Mouse (Mus musculus) forebrain, embryonic 16.5 days (tissue): ENCODE measurements around the gene Zfp28. TPM values are rescaled to one million over a fixed set of nuclear protein-coding genes. Genes with fewer than 3 reads are reported as not detected.

Source experiments
- ATAC-seq: fragments of 200-750 bp; cut with Nextera tagmentation; 2 replicates; pipeline ENCODE4 v1.8.0; 2017; ENCODE audit warnings: mild to moderate bottlenecking, moderate library complexity
- H3K27ac ChIP-seq: fragments of 300-500 bp; sonication (generic); 2 replicates; pipeline ENCODE4 v1.5.1; 2014; ENCODE audit warnings: low read length, control low read depth
- H3K27me3 ChIP-seq: fragments of 300-500 bp; sonication (generic); replicated peaks from 2 replicates; pipeline ENCODE4 v1.6.1; 2014; ENCODE audit warnings: low read length; ENCODE audit not compliant: control insufficient read depth, insufficient read depth
- H3K36me3 ChIP-seq: fragments of 300-500 bp; sonication (generic); 2 replicates; pipeline ENCODE4 v1.6.1; 2014; ENCODE audit not compliant: control insufficient read depth, insufficient read depth
- H3K4me1 ChIP-seq: fragments of 300-500 bp; sonication (generic); replicated peaks from 2 replicates; pipeline ENCODE4 v1.6.1; 2014; ENCODE audit warnings: low read length; ENCODE audit not compliant: control insufficient read depth, insufficient read depth
- H3K4me2 ChIP-seq: fragments of 300-500 bp; sonication (generic); 2 replicates; pipeline ENCODE4 v1.6.1; 2014; ENCODE audit warnings: mild to moderate bottlenecking, low read length, control low read depth
- H3K4me3 ChIP-seq: fragments of 300-500 bp; sonication (generic); replicated peaks from 2 replicates; pipeline ENCODE4 v1.5.1; 2014; ENCODE audit warnings: mild to moderate bottlenecking, low read length, control low read depth
- H3K9ac ChIP-seq: fragments of 300-500 bp; sonication (generic); replicated peaks from 2 replicates; pipeline ENCODE4 v1.6.1; 2014; ENCODE audit warnings: low read depth, low read length, control low read depth
- H3K9me3 ChIP-seq: fragments of 300-500 bp; sonication (generic); 2 replicates; pipeline ENCODE4 v1.6.1; 2016; ENCODE audit warnings: low read length; ENCODE audit not compliant: control insufficient read depth
- WGBS: fragments of 180-500 bp; shearing (Covaris S2); extraction: QIAGEN DNeasy Blood & Tissue Kit; methylation state at CpG from one replicate; pipeline ENCODE4 v1.1.7; 2014; 5-methylcytosine and 5-hydroxymethylcytosine counted together
- polyA plus RNA-seq: library from polyadenylated mRNA; unstranded; fragments of >200 nt; fragmentation: Nextera tagmentation; extraction: Ambion mirVana; gene quantifications from 2 replicates; pipeline ENCODE4 v1.2.1, GENCODE M21; 2015

Gene Zfp28
- polyA plus RNA-seq, 1 experiment from 2014 or later, result 21.3 TPM

DNA sequence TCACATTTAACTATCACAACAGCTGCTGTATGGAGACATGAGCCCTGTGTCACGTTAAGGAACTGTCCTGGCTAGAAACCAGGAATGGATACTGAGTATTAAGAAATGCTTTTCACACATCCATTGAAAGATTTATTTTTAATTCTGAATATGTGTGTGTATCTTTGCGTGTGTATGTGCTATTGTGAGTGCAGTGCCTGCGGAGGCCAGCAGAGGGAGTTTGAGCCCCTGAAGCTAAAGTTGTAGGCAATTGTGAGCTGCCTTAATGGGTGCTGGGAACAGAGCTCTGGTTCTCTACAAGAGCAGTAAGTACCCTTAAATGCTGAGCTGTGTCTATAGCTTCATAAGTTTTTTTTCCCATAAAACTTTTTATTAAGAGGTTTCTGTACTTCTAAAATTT, 46.3 kb downstream of the Zfp28 start:
- H3K27me3 ChIP-seq, result no peaks in the 10 kb centered on the region
- no peak overlapping the region for H3K9ac ChIP-seq
- H3K9me3 ChIP-seq, result 0 out of 2 replicates have a peak, but pooled peaks cover 5% of the 10 kb centered on the region
- H3K4me1 ChIP-seq, result no peaks in the 10 kb centered on the region
- no peak overlapping the region for H3K4me2 ChIP-seq
- no peak overlapping the region for H3K4me3 ChIP-seq
- ATAC-seq, result no peak
- 89% methylated on average over 3 of the region's 3 CpGs for WGBS
- H3K36me3 ChIP-seq, result no peaks in the 10 kb centered on the region
- no peak overlapping the region for H3K27ac ChIP-seq

GRCm38 (mm10) chr7:6430342-6430741, 47.2 kb downstream of the Zfp28 start:
- 31% methylated on average over 2 of the region's 2 CpGs for WGBS
- Histone ChIP-seq H3K9ac (no peak overlapping the region), H3K4me1 (peaks cover 5% of the 10 kb centered on the region), H3K27me3 (no peaks in the 10 kb centered on the region), H3K4me2 (no peak overlapping the region), H3K4me3 (no peak overlapping the region), H3K9me3 (0 out of 2 replicates have a peak, but pooled peaks cover 5% of the 10 kb centered on the region), H3K36me3 (no peaks in the 10 kb centered on the region), H3K27ac (no peak overlapping the region)
- ATAC-seq, result no peak

GRCm38 (mm10) chr7:6438388-6438787, 55.3 kb downstream of the Zfp28 start, which contains the start of gene Olfr1344:
TSS of gene Olfr1344 (plus strand) at chr7:6438688.
- H3K4me3 ChIP-seq, result no peak within 1 kb of the TSS
- H3K27me3 ChIP-seq, result no peaks in the 10 kb centered on the region
- no peaks in the 10 kb centered on the region for H3K36me3 ChIP-seq
- no peaks in the 10 kb centered on the region for H3K9me3 ChIP-seq
- peaks cover 11% of the 10 kb centered on the region for H3K4me1 ChIP-seq
- WGBS, result 86% methylated on average over 3 of the region's 3 CpGs
- ATAC-seq, result no peak
- no peak within 1 kb of the TSS for H3K4me2 ChIP-seq
- H3K27ac ChIP-seq, result no peak within 1 kb of the TSS
- H3K9ac ChIP-seq, result no peak within 1 kb of the TSS

DNA sequence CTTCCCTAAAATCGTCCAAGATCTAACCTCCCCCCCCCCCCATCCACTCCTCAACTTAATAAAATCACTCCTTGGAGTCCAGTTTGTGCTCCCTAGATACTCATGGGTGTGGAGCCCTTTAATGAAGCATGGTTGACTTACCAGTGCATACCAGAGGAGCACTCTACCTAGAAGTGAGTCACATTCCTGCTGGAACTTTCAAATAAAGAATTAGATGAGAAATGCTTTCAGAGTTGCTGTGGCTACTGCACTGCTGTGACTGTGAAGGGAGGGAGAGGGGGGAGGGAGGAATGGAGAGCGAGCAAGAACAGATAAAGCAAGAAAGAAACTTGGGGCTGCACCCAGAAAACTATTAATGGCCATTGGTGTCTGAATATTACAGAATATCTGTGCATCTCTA, 58.1 kb downstream of the Zfp28 start:
- Histone ChIP-seq H3K9me3 (no peaks in the 10 kb centered on the region), H3K4me1 (no peaks in the 10 kb centered on the region), H3K27me3 (no peaks in the 10 kb centered on the region), H3K4me3 (no peak overlapping the region), H3K36me3 (no peaks in the 10 kb centered on the region), H3K4me2 (no peak overlapping the region), H3K27ac (no peak overlapping the region), H3K9ac (no peak overlapping the region)
- ATAC-seq, result no peak
- 65% methylated on average over 2 of the region's 2 CpGs for WGBS

Other genes with a start within 250 kb of the Zfp28 start
- gene Zfp787, start 227.3 kb upstream of the Zfp28 start, polyA plus RNA-seq, result 16.9 and 21.3 TPM in 2 replicates
- 99.6 and 101 TPM in 2 replicates for gene Zfp444, start 211.1 kb upstream of the Zfp28 start, polyA plus RNA-seq
- gene Galp, start 186.2 kb upstream of the Zfp28 start, polyA plus RNA-seq, result not detected in 2 replicates
- gene Zscan5b, start 161.0 kb upstream of the Zfp28 start, polyA plus RNA-seq, result not detected in 2 replicates
- gene Epp13, start 130.6 kb upstream of the Zfp28 start, polyA plus RNA-seq, result not detected in 2 replicates
- 13.0 and 17.1 TPM in 2 replicates for gene Zfp667, start 96.7 kb upstream of the Zfp28 start, polyA plus RNA-seq
- gene Zfp583, start 52.0 kb upstream of the Zfp28 start, polyA plus RNA-seq, result 14.5 and 15.8 TPM in 2 replicates
- gene Gm3854, start 39.5 kb upstream of the Zfp28 start, polyA plus RNA-seq, result 5.2 and 5.8 TPM in 2 replicates
- gene Zfp78, start 20.0 kb upstream of the Zfp28 start, polyA plus RNA-seq, result 5.8 and 6.8 TPM in 2 replicates
- 3.7 and 6.0 TPM in 2 replicates for gene Smim17, start 15.4 kb downstream of the Zfp28 start, polyA plus RNA-seq
- not detected in 2 replicates for gene Gm20715, start 27.0 kb downstream of the Zfp28 start, polyA plus RNA-seq
- 0.22 and 0.24 TPM in 2 replicates for gene Olfr1344, start 55.4 kb downstream of the Zfp28 start, polyA plus RNA-seq
- 0.03 TPM in 1 of 2 replicates, not detected in the other for gene Olfr1336, start 72.9 kb downstream of the Zfp28 start, polyA plus RNA-seq
- gene Olfr1346, start 83.8 kb downstream of the Zfp28 start, polyA plus RNA-seq, result not detected in 2 replicates
- gene Olfr5, start 103.6 kb downstream of the Zfp28 start, polyA plus RNA-seq, result not detected in 2 replicates
- gene Olfr1347, start 116.5 kb downstream of the Zfp28 start, polyA plus RNA-seq, result not detected in 2 replicates
- not detected in 2 replicates for gene Olfr1348, start 125.5 kb downstream of the Zfp28 start, polyA plus RNA-seq
- gene Olfr1349, start 139.7 kb downstream of the Zfp28 start, polyA plus RNA-seq, result not detected in 2 replicates
- not detected in 2 replicates for gene Olfr1350, start 181.5 kb downstream of the Zfp28 start, polyA plus RNA-seq